Mouse (Mus musculus) brain, embryonic 14.5 days (tissue): ENCODE measurements around the gene Gm12166.
"Not testable (repeated sequence)": the region's sequence is repeated elsewhere in the genome, so short reads cannot be mapped to it uniquely, and the experiment has no call there.

Source experiments
- CTCF ChIP-seq: fragments of 200-500 bp; IDR thresholded peaks from 2 replicates; pipeline ENCODE4 v1.5.1; 2012; ENCODE audit warnings: inconsistent platforms, mild to moderate bottlenecking, moderate library complexity, borderline replicate concordance; ENCODE audit not compliant: insufficient read depth, insufficient read length; ENCODE audit errors: extremely low read depth
- POLR2A ChIP-seq: fragments of 200-500 bp; IDR thresholded peaks from 2 replicates; pipeline ENCODE4 v1.6.1; 2012; ENCODE audit warnings: mild to moderate bottlenecking, inconsistent platforms, borderline replicate concordance; ENCODE audit not compliant: poor library complexity, insufficient read depth, insufficient read length, severe bottlenecking; ENCODE audit errors: extremely low read depth

GRCm38 (mm10) chr11:46053457-46053856 is 1.3 kb upstream of the Gm12166 start:
- TF ChIP-seq CTCF, POLR2A: not testable (repeated sequence)
